Mouse (Mus musculus) left cerebral cortex, postnatal 36 days (tissue): ENCODE data around the gene Fyttd1. TPM values are rescaled to one million over a fixed set of nuclear protein-coding genes. Genes with fewer than 3 reads are reported as not detected.
"Not testable (repeated sequence)": the region's sequence is repeated elsewhere in the genome, so short reads cannot be mapped to it uniquely, and the experiment has no call there.

Experiments
- DNase-seq, 2 experiments: peaks; one replicate each; pipeline ENCODE4 v3.0.0; 2021 to 2022; ENCODE audit warnings: low spot score in 2 of 2, mixed read lengths in 1 of 2
- intact Hi-C: fragments of 180-260 bp; cut with DNase I; formaldehyde crosslinking; loops from one replicate; pipeline ENCODE4 v1.15.1; 2025
- total RNA-seq, 2 experiments: library from RNA; stranded (reverse); gene quantifications; 2 replicates each; pipeline ENCODE4 v1.2.3; 2021

The Fyttd1 gene
- total RNA-seq: 100 to 1,000 TPM; 115 to 121 TPM

- intact Hi-C loops: loop anchor here (1.0 to 5.0 kb wide), 3 partner anchors 9 to 505 kb away; partner anchors contain the start of genes Smbd1 and Zfp148
- DNase-seq: peak; percentile 96 to 97
Observed at GRCm38 (mm10) chr16:32877343-32878156, at the start of gene Fyttd1, which contains the start of gene Rubcn. Gene Fyttd1, plus strand, starts transcription at chr16:32877500. Gene Rubcn, minus strand, starts transcription at chr16:32877766.

DNA sequence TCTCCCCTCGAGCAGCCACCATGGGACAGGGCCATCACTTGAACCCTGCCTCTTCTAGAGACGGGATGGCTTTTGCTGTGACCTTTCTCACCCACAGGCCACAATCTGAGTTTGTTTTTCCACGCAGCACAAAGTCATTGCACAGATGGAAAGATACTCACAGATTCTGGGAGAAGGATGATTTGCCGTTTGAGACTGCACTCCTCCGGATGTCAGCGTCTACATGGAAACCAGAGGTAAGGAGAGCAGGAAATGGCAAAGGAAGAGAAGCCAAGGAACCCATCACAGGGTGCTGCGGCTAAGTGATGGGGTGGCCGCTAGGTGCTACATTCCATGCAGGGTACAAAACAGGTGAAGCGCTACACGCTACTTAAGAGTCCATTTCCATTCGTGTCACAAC is 48.2 kb upstream of the Fyttd1 start:
- DNase-seq: no peak

GRCm38 (mm10) chr16:32831501-32831900 is 45.8 kb upstream of the Fyttd1 start:
- intact Hi-C loops: no loop called here
- DNase-seq: no peak

More for the DNA sequence above, 48.2 kb upstream of the Fyttd1 start:
- intact Hi-C loops: no loop called here

GRCm38 (mm10) chr16:32847103-32847502 is 30.2 kb upstream of the Fyttd1 start:
- DNase-seq: peak in 1 of 2 experiments; percentile 31
- intact Hi-C loops: no loop called here

- intact Hi-C loops: no loop called here
- no peak for DNase-seq
Observed at GRCm38 (mm10) chr16:32849042-32849830, 28.1 kb upstream of the Fyttd1 start.

- no peak for DNase-seq
- intact Hi-C loops: no loop called here
Observed at GRCm38 (mm10) chr16:32853492-32854049, 23.7 kb upstream of the Fyttd1 start.

- intact Hi-C loops: no loop called here
- DNase-seq: peak in 1 of 2 experiments; percentile 35
Observed at GRCm38 (mm10) chr16:32854050-32854571, 23.2 kb upstream of the Fyttd1 start.

DNA sequence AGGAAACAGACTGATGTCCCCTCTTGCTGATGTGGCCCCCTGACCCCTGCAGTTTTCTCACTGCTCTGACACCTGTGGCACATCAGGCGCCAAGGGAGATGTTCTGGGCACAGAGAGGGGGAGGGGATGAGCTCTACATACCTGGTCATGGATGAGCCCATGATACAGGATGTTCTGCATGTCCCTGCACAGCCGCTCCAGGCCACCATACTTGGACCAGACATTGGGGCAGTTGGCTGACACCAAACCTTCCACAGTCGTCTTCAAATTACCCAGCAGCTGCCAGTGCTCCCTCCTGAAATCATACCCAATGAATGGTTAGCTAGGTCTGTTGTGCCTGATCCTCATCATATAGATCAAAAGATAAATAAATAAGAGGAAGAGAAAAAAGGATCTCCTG is 20.5 kb upstream of the Fyttd1 start:
- no peak for DNase-seq
- intact Hi-C loops: no loop called here

GRCm38 (mm10) chr16:32858356-32858755 is 18.9 kb upstream of the Fyttd1 start:
- DNase-seq: no peak
- intact Hi-C loops: no loop called here

DNA sequence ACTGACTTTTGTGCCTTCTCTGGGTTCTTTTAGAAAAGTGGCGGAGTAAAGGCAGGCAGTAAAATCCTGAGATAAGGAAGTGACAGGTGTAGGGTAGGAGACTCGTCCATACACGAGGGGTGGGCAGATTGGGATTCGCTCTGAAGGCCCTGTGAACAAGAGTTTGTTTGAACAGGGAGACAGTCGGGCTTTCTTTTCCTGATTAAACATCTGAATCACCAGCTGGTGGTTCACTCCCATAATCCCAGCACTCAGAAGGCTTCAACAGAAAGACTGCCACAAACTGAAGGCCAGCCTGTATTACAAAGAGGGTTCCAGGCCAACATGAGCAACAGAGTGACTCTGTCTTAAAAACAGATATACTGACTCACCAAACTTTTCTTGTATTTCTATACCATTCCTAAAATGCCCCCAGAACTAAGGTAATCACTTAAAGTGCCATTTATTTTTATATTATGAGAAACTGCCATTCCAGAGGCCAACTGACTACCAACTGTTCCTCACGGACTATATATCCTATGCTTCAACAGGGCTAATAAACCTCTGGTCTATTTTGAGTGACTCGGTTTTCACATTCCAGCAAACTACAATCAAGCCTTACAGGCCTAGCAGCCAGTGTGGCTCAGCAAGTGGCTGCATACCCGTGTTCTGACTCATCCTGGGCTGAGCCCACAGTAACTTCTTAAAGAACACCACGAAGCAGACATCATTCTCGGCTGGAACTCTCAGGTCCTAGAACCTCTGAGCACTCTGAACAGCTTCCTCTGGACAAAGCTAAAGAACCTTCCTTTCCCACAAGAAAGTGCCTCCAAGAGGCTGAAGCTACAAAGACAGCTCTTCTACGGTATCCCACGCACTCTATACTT is 18.3 kb upstream of the Fyttd1 start:
- intact Hi-C loops: no loop called here
- DNase-seq: no peak

GRCm38 (mm10) chr16:32861813-32862385 is 15.4 kb upstream of the Fyttd1 start:
- intact Hi-C loops: no loop called here

DNA sequence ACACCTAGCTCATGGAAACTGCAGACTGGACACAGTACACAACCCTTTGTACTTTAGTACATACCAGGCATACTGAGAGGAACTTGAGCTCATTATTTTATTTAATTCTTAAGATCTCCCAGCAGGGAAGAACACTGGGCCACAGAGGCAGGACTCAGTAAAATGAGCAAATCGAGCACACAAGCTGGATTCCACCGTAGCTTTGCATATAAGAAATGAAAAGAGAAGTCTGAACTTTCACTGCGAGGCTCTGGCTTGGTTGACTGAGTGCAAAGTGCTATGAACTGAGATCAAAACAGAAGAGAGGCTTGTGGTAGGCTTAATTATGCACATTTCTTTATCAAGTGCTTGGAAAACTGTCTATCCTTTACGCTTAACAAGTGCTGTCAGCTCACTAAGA is 11.9 kb upstream of the Fyttd1 start:
- intact Hi-C loops: no loop called here
- DNase-seq: no peak

More at GRCm38 (mm10) chr16:32861813-32862385, 15.4 kb upstream of the Fyttd1 start:
- DNase-seq: no peak

DNA sequence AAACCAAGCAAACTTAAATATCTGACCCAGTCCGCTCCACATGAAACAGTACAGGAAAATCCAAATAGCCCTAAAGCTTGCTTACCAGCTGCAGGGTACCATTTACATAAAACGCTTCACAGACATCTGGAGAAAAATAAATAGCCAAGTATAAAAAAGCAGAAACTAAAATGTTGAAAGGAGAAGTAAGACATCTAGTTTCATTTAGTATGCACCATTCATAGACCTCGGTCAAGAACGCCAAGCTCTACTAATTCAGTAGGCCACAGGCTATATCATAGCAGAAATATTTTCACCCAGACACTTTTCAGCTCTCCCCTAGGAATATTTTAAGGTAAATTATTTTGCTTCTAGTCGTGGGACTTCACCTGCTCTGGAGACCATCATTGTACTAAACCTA is 10.6 kb upstream of the Fyttd1 start:
- DNase-seq: no peak
- intact Hi-C loops: no loop called here

- DNase-seq: peak; percentile 92 to 93
- intact Hi-C loops: loop anchor here (1.0 kb wide), 1 partner anchor 9 kb away; the partner anchor contains the start of genes Fyttd1 and Rubcn
Observed at GRCm38 (mm10) chr16:32867919-32868552, 9.3 kb upstream of the Fyttd1 start.

GRCm38 (mm10) chr16:32870231-32870630 is 7.1 kb upstream of the Fyttd1 start:
- no peak for DNase-seq
- intact Hi-C loops: no loop called here

GRCm38 (mm10) chr16:32873366-32873765 is 3.9 kb upstream of the Fyttd1 start:
- intact Hi-C loops: no loop called here
- DNase-seq: no peak

DNA sequence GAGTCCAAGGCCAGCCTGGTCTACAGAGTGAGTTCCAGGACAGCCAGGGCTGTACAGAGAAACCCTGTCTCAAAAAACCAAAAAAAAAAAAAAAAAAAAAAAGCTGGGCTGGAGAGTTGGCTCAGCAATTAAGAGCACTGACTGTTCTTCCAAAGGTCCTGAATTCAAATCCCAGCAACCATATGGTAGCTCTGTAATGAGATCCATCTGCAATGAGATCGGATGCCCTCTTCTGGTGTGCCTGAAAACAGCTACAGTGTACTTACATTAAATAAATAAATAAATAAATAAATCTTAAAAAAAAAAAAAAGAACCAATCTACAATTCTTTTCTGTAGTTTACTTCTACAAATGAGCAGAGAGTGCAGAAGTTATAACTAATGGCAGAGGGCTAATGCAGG is 2.0 kb upstream of the Fyttd1 start:
- intact Hi-C loops: loop anchor here (5.0 kb wide), 2 partner anchors 63 to 507 kb away; partner anchors contain the start of genes Smbd1 and Zfp148
- not testable (repeated sequence) for DNase-seq

DNA sequence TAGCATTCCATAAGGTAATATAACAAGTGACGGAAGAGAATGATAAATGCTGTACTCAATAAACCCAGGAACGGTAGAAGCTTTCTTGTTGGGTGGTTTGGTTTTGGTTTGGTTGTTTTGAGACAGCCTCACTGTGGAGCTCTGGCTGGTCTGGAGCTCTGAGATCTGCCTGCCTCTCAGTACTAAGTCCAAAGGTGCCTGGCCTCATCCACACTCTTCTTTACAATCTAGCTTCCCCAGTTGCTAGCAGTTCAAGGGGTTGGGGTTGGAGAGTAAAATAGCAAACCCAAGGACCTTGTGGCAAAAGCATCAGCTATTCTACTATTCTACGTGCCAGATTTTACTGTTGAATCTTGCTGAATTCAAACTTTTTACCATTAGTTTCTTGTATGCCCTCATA is 1.5 kb upstream of the Fyttd1 start:
- intact Hi-C loops: loop anchor here (5.0 kb wide), 2 partner anchors 64 to 506 kb away; partner anchors contain the start of genes Smbd1 and Zfp148
- no peak for DNase-seq
